Mouse (Mus musculus): ENCODE measurements around the gene Dcxr.
A peak's percentile ranks its signal among the peaks of the same experiment; 100 is the strongest.

Gene Dcxr

GRCm38 (mm10) chr11:120728530-120729240, 1.6 kb upstream of the Dcxr start:
- DNase-seq = no peak

- no peak for DNase-seq
These were observed 483 bp upstream of the Dcxr start for GRCm38 (mm10) chr11:120727564-120727963.

- DNase-seq = peak; percentile 1
These were observed 575 bp downstream of the Dcxr start for GRCm38 (mm10) chr11:120726243-120727168.

GRCm38 (mm10) chr11:120723509-120723908, 3.6 kb downstream of the Dcxr start:
- DNase-seq = peak; percentile 2

- DNase-seq = peak; percentile 5
These were observed 4.2 kb downstream of the Dcxr start for GRCm38 (mm10) chr11:120722761-120723382.

- DNase-seq = peak; percentile 9
These were observed 4.9 kb downstream of the Dcxr start for GRCm38 (mm10) chr11:120722067-120722630.

- DNase-seq = peak; percentile 79
These were observed 5.7 kb downstream of the Dcxr start, which contains the start of gene Rac3 for GRCm38 (mm10) chr11:120721124-120722066. Rac3 (plus strand) TSS chr11:120721470.

GRCm38 (mm10) chr11:120720450-120720849, 6.6 kb downstream of the Dcxr start:
- peak; percentile 95 for DNase-seq

- peak; percentile 12 for DNase-seq
These were observed 7.2 kb downstream of the Dcxr start for GRCm38 (mm10) chr11:120719841-120720376.

- peak; percentile 8 for DNase-seq
These were observed 7.8 kb downstream of the Dcxr start for GRCm38 (mm10) chr11:120719242-120719641.

GRCm38 (mm10) chr11:120715131-120715530, 11.9 kb downstream of the Dcxr start:
- no peak for DNase-seq

GRCm38 (mm10) chr11:120714546-120714945, 12.5 kb downstream of the Dcxr start:
- DNase-seq = no peak

GRCm38 (mm10) chr11:120713580-120714518, 13.2 kb downstream of the Dcxr start, which contains the start of the genes Cenpx and Lrrc45:
Cenpx (minus strand) TSS chr11:120713738.
Lrrc45 (plus strand) TSS chr11:120713925.
- peak; percentile 93 for DNase-seq

GRCm38 (mm10) chr11:120712771-120713568, 14.1 kb downstream of the Dcxr start:
- DNase-seq = peak; percentile 63

GRCm38 (mm10) chr11:120711980-120712604, 15.0 kb downstream of the Dcxr start:
- no peak for DNase-seq

GRCm38 (mm10) chr11:120710672-120711071, 16.4 kb downstream of the Dcxr start:
- no peak for DNase-seq

- no peak for DNase-seq
These were observed 17.5 kb downstream of the Dcxr start for GRCm38 (mm10) chr11:120709551-120709950.

- DNase-seq = no peak
These were observed 19.1 kb downstream of the Dcxr start for GRCm38 (mm10) chr11:120707969-120708368.

- no peak for DNase-seq
These were observed 19.9 kb downstream of the Dcxr start for GRCm38 (mm10) chr11:120707225-120707624.
